Mouse (Mus musculus): ENCODE results near the gene Slc1a3. TPM values are rescaled to one million over a fixed set of nuclear protein-coding genes. Genes with fewer than 3 reads are reported as not detected.
A peak's percentile ranks its signal among the peaks of the same experiment; 100 is the strongest.

The Slc1a3 gene
- polyA plus RNA-seq, 1 experiment from 2014 or later = 0.13 TPM

DNA sequence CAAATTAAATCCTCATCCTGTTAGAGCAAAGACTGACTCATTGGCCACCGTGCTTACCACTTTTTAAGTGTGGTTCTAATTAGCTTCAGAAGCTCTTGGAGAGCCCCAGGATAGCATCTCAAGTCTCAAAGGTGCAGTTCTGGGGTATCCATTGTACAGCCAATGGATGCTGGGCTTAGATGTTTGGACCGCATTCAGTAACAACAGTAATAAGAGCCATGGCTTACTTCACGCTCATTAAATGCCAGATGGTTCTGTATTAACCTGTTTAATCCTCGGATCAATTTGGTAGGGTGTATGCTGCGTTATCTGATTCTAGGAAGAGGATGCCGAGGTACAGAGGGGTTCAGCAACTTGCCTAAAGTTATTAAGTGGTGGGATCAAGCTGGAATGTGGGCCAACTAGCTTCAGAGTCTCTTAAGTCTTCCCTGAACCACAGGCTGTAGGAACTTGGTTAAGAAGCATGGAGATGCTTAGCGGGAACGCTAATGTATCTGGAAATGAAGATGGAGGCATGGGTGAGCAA is 114.1 kb downstream of the Slc1a3 start:
- Histone ChIP-seq H3K4me1 (ENCODE audit: insufficient read depth) (no peaks in the 10 kb centered on the region), H3K27me3 (ENCODE audit: insufficient read depth, low read length) (no peaks in the 10 kb centered on the region), H3K27ac (ENCODE audit: low read depth) (no peak overlapping the region), H3K36me3 (replicated peaks; ENCODE audit: insufficient read depth, low read length) (no peaks in the 10 kb centered on the region), H3K9ac (replicated peaks) (no peak overlapping the region), H3K4me3 (ENCODE audit: low read depth, low read length) (no peak overlapping the region), H3K4me2 (ENCODE audit: low read depth, low read length) (no peak overlapping the region), H3K9me3 (ENCODE audit: low read length) (no peaks in the 10 kb centered on the region)
- WGBS (ENCODE audit: insufficient replicate concordance) = 76% methylated on average over 8 of the region's 8 CpGs
- ATAC-seq = no peak
- TF ChIP-seq CTCF (IDR thresholded peaks at IDR 0.05; ENCODE audit: low read depth) = no peak
- no peak for TF ChIP-seq EP300 (IDR thresholded peaks at IDR 0.05; ENCODE audit: low read depth)
- DNase-seq = no peak

GRCm38 (mm10) chr15:8595226-8595625 is 115.3 kb downstream of the Slc1a3 start:
- ATAC-seq = no peak
- Histone ChIP-seq H3K4me1 (ENCODE audit: insufficient read depth) (no peaks in the 10 kb centered on the region), H3K27me3 (ENCODE audit: insufficient read depth, low read length) (no peaks in the 10 kb centered on the region), H3K36me3 (replicated peaks; ENCODE audit: insufficient read depth, low read length) (no peaks in the 10 kb centered on the region), H3K9me3 (ENCODE audit: low read length) (no peaks in the 10 kb centered on the region), H3K9ac (replicated peaks) (no peak overlapping the region), H3K27ac (ENCODE audit: low read depth) (no peak overlapping the region), H3K4me3 (ENCODE audit: low read depth, low read length) (no peak overlapping the region), H3K4me2 (ENCODE audit: low read depth, low read length) (no peak overlapping the region)
- peak; percentile 18 for DNase-seq
- WGBS (ENCODE audit: insufficient replicate concordance) = 77% methylated on average over 12 of the region's 12 CpGs
- TF ChIP-seq EP300 (IDR thresholded peaks at IDR 0.05; ENCODE audit: low read depth) (no peak), CTCF (IDR thresholded peaks at IDR 0.05; ENCODE audit: low read depth) (peak; percentile 16; the same call in 1 of the 2 replicates)

- H3K4me2 ChIP-seq (ENCODE audit: low read depth, low read length) = peak overlapping the region; percentile 44
- 15% methylated on average over 11 of the region's 11 CpGs for WGBS (ENCODE audit: insufficient replicate concordance)
These were observed 121.0 kb downstream of the Slc1a3 start for GRCm38 (mm10) chr15:8589503-8590116.

GRCm38 (mm10) chr15:8588065-8588464 is 122.5 kb downstream of the Slc1a3 start:
- no peak overlapping the region for H3K4me2 ChIP-seq (ENCODE audit: low read depth, low read length)
- no peaks in the 10 kb centered on the region for H3K27me3 ChIP-seq (ENCODE audit: insufficient read depth, low read length)
- WGBS (ENCODE audit: insufficient replicate concordance) = 80% methylated on average over 5 of the region's 5 CpGs
- H3K36me3 ChIP-seq (replicated peaks; ENCODE audit: insufficient read depth, low read length) = no peaks in the 10 kb centered on the region
- H3K9ac ChIP-seq (replicated peaks) = no peak overlapping the region
- no peaks in the 10 kb centered on the region for H3K9me3 ChIP-seq (ENCODE audit: low read length)
- no peak overlapping the region for H3K4me3 ChIP-seq (ENCODE audit: low read depth, low read length)
- DNase-seq = no peak
- H3K4me1 ChIP-seq (ENCODE audit: insufficient read depth) = no peaks in the 10 kb centered on the region
- TF ChIP-seq CTCF (IDR thresholded peaks at IDR 0.05; ENCODE audit: low read depth) (no peak), EP300 (IDR thresholded peaks at IDR 0.05; ENCODE audit: low read depth) (no peak)
- H3K27ac ChIP-seq (ENCODE audit: low read depth) = no peak overlapping the region
- no peak for ATAC-seq

More at GRCm38 (mm10) chr15:8589503-8590116, 121.0 kb downstream of the Slc1a3 start:
- H3K4me1 ChIP-seq (ENCODE audit: insufficient read depth) = no peaks in the 10 kb centered on the region
- TF ChIP-seq CTCF (IDR thresholded peaks at IDR 0.05; ENCODE audit: low read depth) (peak; percentile 86), EP300 (IDR thresholded peaks at IDR 0.05; ENCODE audit: low read depth) (no peak)
- H3K9me3 ChIP-seq (ENCODE audit: low read length) = no peaks in the 10 kb centered on the region
- no peak overlapping the region for H3K27ac ChIP-seq (ENCODE audit: low read depth)
- H3K27me3 ChIP-seq (ENCODE audit: insufficient read depth, low read length) = no peaks in the 10 kb centered on the region
- peak overlapping the region; percentile 22; the same call in 1 of the 2 replicates for H3K4me3 ChIP-seq (ENCODE audit: low read depth, low read length)
- H3K36me3 ChIP-seq (replicated peaks; ENCODE audit: insufficient read depth, low read length) = no peaks in the 10 kb centered on the region
- ATAC-seq = no peak
- peak; percentile 83 for DNase-seq
- H3K9ac ChIP-seq (replicated peaks) = no peak overlapping the region

DNA sequence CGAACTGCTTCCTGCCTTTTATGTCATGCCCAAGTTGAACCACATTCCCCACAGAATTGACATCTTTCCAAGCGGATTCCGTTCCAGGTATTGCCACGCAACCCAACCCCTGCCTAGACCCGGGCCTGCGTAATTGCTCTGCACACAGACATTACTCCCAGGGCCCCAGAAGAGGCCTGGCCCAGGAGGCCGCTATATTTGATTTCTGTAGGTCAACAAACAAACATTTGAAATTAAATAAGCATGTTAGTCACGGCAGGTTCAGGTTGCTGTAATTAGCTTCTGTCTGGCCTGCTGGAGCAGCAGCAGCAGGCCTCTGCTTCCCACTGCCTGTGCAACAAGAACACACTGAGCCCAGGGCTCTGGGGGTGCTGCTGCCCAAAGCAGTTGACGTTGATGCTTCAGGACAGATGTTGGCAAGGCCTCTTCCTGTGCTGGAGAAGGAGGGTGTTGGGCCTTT is 123.7 kb downstream of the Slc1a3 start:
- no peaks in the 10 kb centered on the region for H3K27me3 ChIP-seq (ENCODE audit: insufficient read depth, low read length)
- ATAC-seq = no peak
- WGBS (ENCODE audit: insufficient replicate concordance) = 77% methylated on average over 9 of the region's 9 CpGs
- TF ChIP-seq CTCF (IDR thresholded peaks at IDR 0.05; ENCODE audit: low read depth) = no peak
- TF ChIP-seq EP300 (IDR thresholded peaks at IDR 0.05; ENCODE audit: low read depth) = no peak
- no peaks in the 10 kb centered on the region for H3K36me3 ChIP-seq (replicated peaks; ENCODE audit: insufficient read depth, low read length)
- H3K4me3 ChIP-seq (ENCODE audit: low read depth, low read length) = no peak overlapping the region
- H3K9ac ChIP-seq (replicated peaks) = no peak overlapping the region
- H3K4me2 ChIP-seq (ENCODE audit: low read depth, low read length) = no peak overlapping the region
- DNase-seq = no peak
- no peaks in the 10 kb centered on the region for H3K9me3 ChIP-seq (ENCODE audit: low read length)
- no peaks in the 10 kb centered on the region for H3K4me1 ChIP-seq (ENCODE audit: insufficient read depth)
- no peak overlapping the region for H3K27ac ChIP-seq (ENCODE audit: low read depth)

Other genes with a start within 250 kb of the Slc1a3 start
- gene Gm2310, start 190.8 kb downstream of the Slc1a3 start, polyA plus RNA-seq (2015; fragmentation: Nextera tagmentation; extraction: Ambion mirVana) = not detected in 2 replicates